Mouse (Mus musculus) hindbrain, embryonic 13.5 days (tissue): ENCODE results near the gene Helz. TPM values are rescaled to one million over a fixed set of nuclear protein-coding genes. Genes with fewer than 3 reads are reported as not detected.
"Not testable (repeated sequence)": the region's sequence is repeated elsewhere in the genome, so short reads cannot be mapped to it uniquely, and the experiment has no call there.

Experiments
- ATAC-seq: fragments of 200-750 bp; cut with Nextera tagmentation; 2 replicates; pipeline ENCODE4 v1.8.0; 2017; ENCODE audit warnings: moderate TSS enrichment; ENCODE audit not compliant: low FRiP score
- H3K27ac ChIP-seq: fragments of 300-500 bp; sonication (generic); 2 replicates; pipeline ENCODE4 v1.5.1; 2015; ENCODE audit warnings: inconsistent platforms, mild to moderate bottlenecking, moderate library complexity
- H3K27me3 ChIP-seq: fragments of 300-500 bp; sonication (generic); 2 replicates; pipeline ENCODE4 v1.6.1; 2015; ENCODE audit warnings: mild to moderate bottlenecking, inconsistent platforms
- H3K36me3 ChIP-seq: fragments of 300-500 bp; sonication (generic); 2 replicates; pipeline ENCODE4 v1.6.1; 2015; ENCODE audit warnings: mild to moderate bottlenecking, inconsistent platforms
- H3K4me1 ChIP-seq: fragments of 300-500 bp; sonication (generic); replicated peaks from 2 replicates; pipeline ENCODE4 v1.6.1; 2015; ENCODE audit warnings: inconsistent platforms
- H3K4me2 ChIP-seq: fragments of 300-500 bp; sonication (generic); 2 replicates; pipeline ENCODE4 v1.6.1; 2015; ENCODE audit warnings: inconsistent platforms, mild to moderate bottlenecking, moderate library complexity
- H3K4me3 ChIP-seq: fragments of 300-500 bp; sonication (generic); 2 replicates; pipeline ENCODE4 v1.5.1; 2015; ENCODE audit warnings: mild to moderate bottlenecking, inconsistent platforms
- H3K9ac ChIP-seq: fragments of 300-500 bp; sonication (generic); 2 replicates; pipeline ENCODE4 v1.6.1; 2015; ENCODE audit warnings: mild to moderate bottlenecking, inconsistent platforms
- H3K9me3 ChIP-seq: fragments of 300-500 bp; sonication (generic); 2 replicates; pipeline ENCODE4 v1.6.1; 2016; ENCODE audit warnings: inconsistent platforms
- WGBS: fragments of 180-500 bp; shearing (Covaris S2); methylation state at CpG from one replicate; pipeline ENCODE4 v1.1.7; 2015; 5-methylcytosine and 5-hydroxymethylcytosine counted together
- polyA plus RNA-seq: library from polyadenylated mRNA; unstranded; fragments of >200 nt; fragmentation: Nextera tagmentation; extraction: Ambion mirVana; gene quantifications from 2 replicates; pipeline ENCODE4 v1.2.1, GENCODE M21; 2015

Helz gene
- polyA plus RNA-seq, 1 experiment from 2014 or later, result 17.7 TPM

DNA sequence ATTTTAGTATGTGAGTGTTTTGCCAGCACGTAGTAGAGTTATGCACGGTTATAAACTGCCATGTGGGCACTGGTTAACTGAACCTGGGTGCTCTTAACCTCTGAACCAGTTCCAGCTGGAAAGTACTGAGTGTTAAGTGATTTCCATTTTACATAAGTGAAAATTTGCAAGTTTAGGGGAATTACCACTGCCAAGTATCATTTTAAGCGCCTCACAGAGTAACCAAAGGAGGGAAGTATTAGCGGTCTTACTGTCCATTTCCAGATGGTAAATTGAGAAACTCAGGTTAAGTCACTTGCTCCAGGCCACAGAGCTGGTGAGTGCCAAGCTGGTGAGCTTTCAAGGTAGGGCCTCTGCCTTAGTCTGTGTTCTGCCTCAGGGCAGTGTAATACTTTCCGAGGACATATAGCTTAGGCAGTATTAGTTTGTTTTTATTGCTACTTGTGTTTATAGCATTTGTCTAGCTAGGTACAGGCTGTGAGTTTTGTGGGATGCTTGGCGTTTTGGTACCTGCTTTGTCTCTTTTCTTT, 20.8 kb downstream of the Helz start:
- peaks cover 13% of the 10 kb centered on the region; the same call in 1 of the 2 replicates for H3K36me3 ChIP-seq
- no peak overlapping the region for H3K4me2 ChIP-seq
- no peaks in the 10 kb centered on the region for H3K27me3 ChIP-seq
- H3K4me3 ChIP-seq, result no peak overlapping the region
- 97% methylated on average over 6 of the region's 6 CpGs for WGBS
- ATAC-seq, result no peak
- peaks cover 8% of the 10 kb centered on the region for H3K4me1 ChIP-seq
- no peak overlapping the region for H3K9ac ChIP-seq
- H3K27ac ChIP-seq, result no peak overlapping the region
- no peaks in the 10 kb centered on the region for H3K9me3 ChIP-seq

DNA sequence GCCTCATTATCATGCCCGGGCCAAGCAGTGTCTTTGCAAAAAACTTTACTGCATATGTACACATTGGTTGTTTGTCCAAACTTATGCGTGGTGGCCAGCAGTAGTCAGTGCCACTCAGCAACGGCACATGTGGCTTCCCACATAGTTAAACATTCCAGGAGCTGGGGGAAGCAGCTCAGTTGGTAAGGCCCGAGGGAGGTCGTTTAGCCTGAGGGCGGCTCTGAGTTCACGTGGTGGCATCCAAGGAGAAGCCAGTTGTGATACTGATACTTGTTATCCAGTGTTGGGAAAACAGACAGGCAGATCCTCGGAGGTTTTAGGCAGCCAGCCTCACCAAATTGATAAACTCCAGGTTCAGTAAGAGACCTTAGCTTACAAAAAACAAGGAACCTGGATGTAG, 23.2 kb downstream of the Helz start:
- H3K4me3 ChIP-seq, H3K9me3 ChIP-seq, H3K9ac ChIP-seq, H3K4me2 ChIP-seq, H3K27ac ChIP-seq, H3K27me3 ChIP-seq, ATAC-seq: not testable (repeated sequence)
- WGBS, result 80% methylated on average over 8 of the region's 8 CpGs
- Histone ChIP-seq H3K4me1 (peaks cover 13% of the 10 kb centered on the region), H3K36me3 (peaks cover 22% of the 10 kb centered on the region)

DNA sequence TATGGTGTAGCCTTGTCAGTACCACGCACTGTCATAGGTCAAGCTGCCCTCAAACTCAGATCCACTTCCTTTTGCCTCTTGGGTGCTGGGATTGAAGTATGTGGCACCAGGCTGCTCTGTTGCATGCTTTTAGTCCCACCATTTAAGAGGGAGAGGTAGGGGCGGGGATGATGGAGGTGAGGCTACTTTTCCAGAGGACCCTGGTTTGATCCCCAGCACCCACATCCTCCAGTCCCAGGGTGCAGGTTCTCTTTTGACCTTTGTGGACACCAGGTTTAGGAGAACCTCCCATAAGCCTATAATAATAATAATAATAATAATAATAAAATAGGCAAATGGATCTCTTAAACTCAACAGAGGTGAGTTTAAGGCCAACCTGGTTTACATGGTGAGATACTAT, 23.6 kb downstream of the Helz start:
- Histone ChIP-seq H3K9ac (no peak overlapping the region), H3K4me1 (peaks cover 13% of the 10 kb centered on the region), H3K9me3 (no peaks in the 10 kb centered on the region), H3K27me3 (no peaks in the 10 kb centered on the region), H3K4me2 (no peak overlapping the region), H3K27ac (no peak overlapping the region), H3K36me3 (peaks cover 22% of the 10 kb centered on the region), H3K4me3 (no peak overlapping the region)
- no peak for ATAC-seq
- WGBS, result 98% methylated on average over 2 of the region's 2 CpGs

DNA sequence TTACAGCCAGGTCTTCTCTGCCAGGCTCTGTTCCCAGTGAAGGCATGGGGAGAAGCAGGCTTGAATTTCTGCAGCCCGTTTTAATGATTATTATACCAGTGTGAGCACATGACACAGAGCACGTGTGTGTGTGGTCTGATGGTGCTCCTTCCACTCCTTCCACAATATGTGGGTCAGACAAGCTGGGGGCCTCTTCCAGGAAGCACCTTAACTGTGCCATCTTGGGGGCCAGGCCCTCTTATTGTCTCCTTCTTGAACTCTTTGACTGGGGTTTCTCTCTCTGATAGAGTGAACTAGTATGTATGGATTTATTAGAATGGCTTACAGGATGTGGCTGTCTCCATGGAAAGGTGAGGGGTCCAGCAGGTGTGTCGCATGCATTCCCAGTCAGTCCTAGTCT, 24.8 kb downstream of the Helz start:
- no peaks in the 10 kb centered on the region for H3K27me3 ChIP-seq
- H3K4me2 ChIP-seq, result no peak overlapping the region

DNA sequence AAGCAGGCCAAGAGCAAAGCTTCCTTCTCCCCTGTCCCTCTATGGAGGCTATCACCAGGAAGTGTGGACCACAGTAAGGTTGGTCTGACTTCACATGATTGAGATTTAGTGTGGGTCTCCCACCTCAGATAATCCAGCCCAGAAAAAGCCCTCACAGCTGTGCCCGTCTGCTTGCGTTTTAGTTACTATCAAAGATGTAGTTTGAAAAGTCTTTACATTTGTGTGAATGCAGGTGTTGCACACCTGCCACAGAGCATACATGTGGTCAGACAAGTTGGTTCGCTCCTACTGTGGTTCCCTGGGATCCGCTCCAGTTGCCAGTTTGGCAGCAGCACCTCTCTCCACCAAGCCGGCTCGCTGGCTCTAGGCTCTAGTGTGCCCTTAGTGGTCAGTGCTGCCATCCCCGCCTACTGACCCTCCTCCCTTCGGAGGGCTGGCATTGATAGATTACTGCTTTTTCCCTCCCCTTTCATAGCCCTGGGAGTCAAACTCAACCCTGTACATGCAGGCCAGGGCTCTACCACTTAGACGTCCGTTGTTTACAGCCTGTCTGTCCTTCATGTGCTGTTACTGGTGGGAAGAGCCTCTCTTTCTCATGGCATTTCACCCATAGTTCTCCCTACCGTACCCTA, 25.4 kb downstream of the Helz start:
- no peak for ATAC-seq
- Histone ChIP-seq H3K27me3 (no peaks in the 10 kb centered on the region), H3K9me3 (no peaks in the 10 kb centered on the region)

More for the DNA sequence above, 24.8 kb downstream of the Helz start:
- 91% methylated on average over 3 of the region's 3 CpGs for WGBS
- Histone ChIP-seq H3K9ac (no peak overlapping the region), H3K27ac (no peak overlapping the region), H3K4me3 (no peak overlapping the region), H3K4me1 (peaks cover 13% of the 10 kb centered on the region), H3K9me3 (no peaks in the 10 kb centered on the region), H3K36me3 (peaks cover 33% of the 10 kb centered on the region)
- ATAC-seq, result no peak

DNA sequence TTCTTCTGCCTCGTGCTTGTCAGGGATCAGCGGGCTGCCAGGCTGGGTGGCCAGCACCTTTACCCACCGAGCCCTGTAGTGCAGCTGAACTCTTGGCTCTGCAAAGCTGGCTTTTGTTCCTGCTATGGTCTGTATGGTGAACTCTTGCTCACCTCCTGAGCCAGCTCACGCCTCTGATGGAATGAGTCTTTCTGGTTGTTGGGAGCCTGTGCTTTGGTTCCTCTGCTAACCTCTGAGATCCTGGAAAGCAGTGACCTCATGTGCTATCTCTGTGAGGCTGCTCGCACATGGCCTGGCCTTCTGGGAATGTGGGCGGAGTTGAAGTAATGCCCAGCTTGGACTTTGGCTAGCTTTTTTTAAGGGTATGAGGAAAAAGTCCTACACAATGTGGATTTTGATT, 26.1 kb downstream of the Helz start:
- ATAC-seq, result no peak
- no peak overlapping the region for H3K27ac ChIP-seq
- H3K4me3 ChIP-seq, result no peak overlapping the region
- no peaks in the 10 kb centered on the region for H3K27me3 ChIP-seq
- WGBS, result 69% methylated on average over 6 of the region's 6 CpGs
- H3K9me3 ChIP-seq, result no peaks in the 10 kb centered on the region
- no peak overlapping the region for H3K9ac ChIP-seq
- peaks cover 43% of the 10 kb centered on the region for H3K36me3 ChIP-seq
- peaks cover 13% of the 10 kb centered on the region for H3K4me1 ChIP-seq
- no peak overlapping the region for H3K4me2 ChIP-seq

More for the DNA sequence above, 25.4 kb downstream of the Helz start:
- 57% methylated on average over 11 of the region's 11 CpGs for WGBS
- no peak overlapping the region for H3K9ac ChIP-seq
- no peak overlapping the region for H3K4me2 ChIP-seq
- H3K36me3 ChIP-seq, result peaks cover 38% of the 10 kb centered on the region
- no peak overlapping the region; the same call in 1 of the 2 replicates for H3K27ac ChIP-seq
- H3K4me1 ChIP-seq, result peaks cover 13% of the 10 kb centered on the region
- no peak overlapping the region for H3K4me3 ChIP-seq

DNA sequence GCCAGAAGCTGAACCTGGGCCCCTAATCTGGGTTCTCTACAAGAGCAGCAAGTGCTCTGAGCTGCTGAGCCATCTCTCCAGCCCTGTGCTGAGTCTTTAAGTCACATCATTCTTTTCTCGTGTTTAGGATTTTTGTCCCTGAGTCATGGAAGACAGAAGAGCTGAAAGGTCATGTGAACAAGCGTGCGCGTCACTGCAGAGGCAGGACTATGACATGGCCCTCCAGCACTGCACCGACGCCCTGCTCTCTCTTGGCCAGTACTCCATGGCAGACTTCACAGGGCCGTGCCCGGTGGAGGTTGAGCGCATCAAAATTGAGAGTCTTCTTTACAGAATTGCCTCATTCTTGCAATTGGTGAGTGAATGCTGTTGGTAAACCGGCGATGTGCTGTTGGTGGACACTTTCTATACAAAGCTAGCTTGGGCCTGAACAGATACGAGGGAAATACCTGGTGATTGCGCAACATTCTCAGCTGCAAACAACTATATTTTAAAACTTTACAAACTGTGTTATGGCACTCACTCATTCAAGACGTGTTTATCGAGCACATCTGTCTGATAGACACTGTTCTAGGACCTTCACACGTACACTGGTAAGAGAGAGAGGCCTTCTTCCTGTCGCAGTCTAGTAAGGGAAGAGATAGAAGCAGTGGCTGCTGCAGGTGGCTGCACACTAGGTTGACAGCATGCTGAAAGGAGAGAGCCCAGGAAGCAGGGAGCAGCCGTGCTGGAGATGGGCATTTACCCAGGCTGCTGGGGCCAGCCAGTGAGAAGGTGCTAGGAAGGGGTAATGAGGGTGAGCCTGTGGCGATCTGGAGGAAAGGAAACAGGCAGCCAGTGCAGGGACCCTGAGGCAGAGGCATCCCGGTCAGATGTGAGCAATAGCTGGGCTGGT, 27.3 kb downstream of the Helz start:
- H3K4me1 ChIP-seq, result peaks cover 13% of the 10 kb centered on the region
- H3K27ac ChIP-seq, result no peak overlapping the region
- no peaks in the 10 kb centered on the region for H3K9me3 ChIP-seq
- no peak for ATAC-seq
- H3K4me2 ChIP-seq, result no peak overlapping the region
- WGBS, result 96% methylated on average over 20 of the region's 20 CpGs
- H3K27me3 ChIP-seq, result no peaks in the 10 kb centered on the region
- no peak overlapping the region for H3K4me3 ChIP-seq
- H3K9ac ChIP-seq, result no peak overlapping the region
- H3K36me3 ChIP-seq, result peaks cover 54% of the 10 kb centered on the region

DNA sequence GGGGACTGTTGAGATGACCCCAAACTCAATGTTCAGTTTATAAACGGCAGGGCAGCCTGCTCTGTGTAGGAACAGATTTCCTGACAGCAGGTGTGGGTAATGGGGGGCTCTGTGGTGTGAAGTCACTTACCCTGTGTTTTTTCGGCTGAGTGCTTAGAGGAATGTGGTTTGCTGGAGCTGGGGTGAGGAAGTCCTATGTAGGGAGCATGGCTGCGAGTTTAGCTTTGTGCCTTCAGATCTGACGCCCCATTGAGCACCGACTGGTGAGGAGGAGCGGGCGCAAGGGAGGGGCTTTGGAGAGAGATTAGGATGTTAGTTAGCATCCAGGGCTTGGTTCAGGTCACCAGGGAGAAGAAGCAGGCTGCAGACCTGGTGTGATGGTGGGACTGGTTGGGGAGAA, 28.5 kb downstream of the Helz start:
- H3K36me3 ChIP-seq, result peaks cover 65% of the 10 kb centered on the region

DNA sequence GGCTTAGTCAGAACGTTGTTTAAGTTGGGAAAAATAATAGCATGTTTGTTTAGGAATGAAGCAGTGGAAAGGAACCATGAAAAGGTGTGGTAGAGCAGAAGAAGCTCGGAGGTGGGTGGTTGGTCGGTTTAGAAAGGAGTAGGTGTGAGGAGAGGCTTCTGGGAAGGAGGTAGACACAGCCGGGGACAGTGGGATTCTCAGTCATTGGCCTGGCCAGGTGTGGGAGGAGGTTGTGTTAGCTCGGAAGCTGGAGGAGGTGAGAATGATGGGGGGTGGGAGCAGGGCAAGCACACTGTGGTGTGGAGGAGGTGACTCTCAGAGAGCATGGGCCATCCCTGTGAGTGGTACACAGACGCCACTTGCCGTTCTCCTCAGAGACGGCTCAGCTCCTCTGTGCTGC, 29.7 kb downstream of the Helz start:
- Histone ChIP-seq H3K4me1 (peaks cover 13% of the 10 kb centered on the region), H3K27me3 (no peaks in the 10 kb centered on the region), H3K9me3 (no peaks in the 10 kb centered on the region), H3K4me3 (no peak overlapping the region), H3K27ac (no peak overlapping the region; the same call in 1 of the 2 replicates), H3K4me2 (no peak overlapping the region), H3K36me3 (peaks cover 65% of the 10 kb centered on the region), H3K9ac (no peak overlapping the region)
- WGBS, result 83% methylated on average over 8 of the region's 8 CpGs
- no peak for ATAC-seq

More for the DNA sequence above, 28.5 kb downstream of the Helz start:
- no peak overlapping the region for H3K27ac ChIP-seq
- ATAC-seq, result no peak
- no peak overlapping the region for H3K9ac ChIP-seq
- 88% methylated on average over 7 of the region's 7 CpGs for WGBS
- no peaks in the 10 kb centered on the region for H3K9me3 ChIP-seq
- no peaks in the 10 kb centered on the region for H3K27me3 ChIP-seq
- H3K4me1 ChIP-seq, result peaks cover 13% of the 10 kb centered on the region
- H3K4me2 ChIP-seq, result no peak overlapping the region
- no peak overlapping the region for H3K4me3 ChIP-seq

DNA sequence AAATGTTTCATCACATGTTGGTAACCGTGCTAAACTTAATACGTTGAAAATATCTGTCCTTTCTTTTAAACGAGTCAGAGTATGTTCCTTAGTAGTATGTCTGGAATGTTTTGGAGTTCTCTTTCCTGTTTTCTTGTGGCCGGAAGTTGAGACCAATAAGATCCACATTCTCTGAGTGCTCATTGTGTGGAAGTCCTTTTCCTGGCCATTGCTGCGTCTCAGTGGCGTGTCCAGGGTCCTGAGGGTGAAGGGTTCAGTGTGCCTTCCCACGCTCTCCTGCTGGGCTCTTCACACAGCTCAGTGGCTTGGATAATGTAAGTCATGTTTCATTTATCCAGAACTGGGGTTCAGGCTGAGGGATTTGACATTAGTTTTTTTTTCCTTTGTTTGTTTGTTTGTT, 30.5 kb downstream of the Helz start:
- peaks cover 7% of the 10 kb centered on the region for H3K4me1 ChIP-seq
- H3K9ac ChIP-seq, result no peak overlapping the region
- peaks cover 62% of the 10 kb centered on the region for H3K36me3 ChIP-seq
- no peaks in the 10 kb centered on the region for H3K9me3 ChIP-seq
- H3K4me3 ChIP-seq, result no peak overlapping the region
- 62% methylated on average over 7 of the region's 7 CpGs for WGBS
- H3K27me3 ChIP-seq, result no peaks in the 10 kb centered on the region
- no peak overlapping the region for H3K4me2 ChIP-seq
- no peak for ATAC-seq
- no peak overlapping the region for H3K27ac ChIP-seq

DNA sequence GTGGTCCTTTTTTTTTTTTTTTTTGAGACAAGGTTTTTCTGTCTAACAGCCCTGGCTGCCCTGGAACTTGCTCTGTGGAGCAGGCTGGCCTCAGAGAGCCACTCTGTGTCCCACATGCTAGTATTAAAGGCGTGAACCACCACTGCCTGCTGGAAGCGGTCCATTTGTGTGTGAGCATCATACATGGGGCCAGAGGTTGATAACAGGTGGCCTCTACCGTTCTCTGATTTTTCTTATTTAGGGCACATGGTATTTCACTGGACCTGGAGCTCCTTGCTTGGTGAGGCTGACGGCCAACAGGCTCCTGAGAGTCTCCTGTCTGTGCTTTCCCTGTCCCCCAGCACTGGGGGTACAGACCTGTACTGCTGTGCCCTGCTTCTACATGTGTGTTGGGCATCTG, 33.1 kb downstream of the Helz start:
- 97% methylated on average over 4 of the region's 4 CpGs for WGBS
- Histone ChIP-seq H3K9ac (no peak overlapping the region), H3K27me3 (no peaks in the 10 kb centered on the region), H3K4me3 (no peak overlapping the region), H3K27ac (no peak overlapping the region), H3K4me2 (no peak overlapping the region), H3K36me3 (peaks cover 48% of the 10 kb centered on the region), H3K9me3 (no peaks in the 10 kb centered on the region), H3K4me1 (peaks cover 8% of the 10 kb centered on the region)
- no peak for ATAC-seq

DNA sequence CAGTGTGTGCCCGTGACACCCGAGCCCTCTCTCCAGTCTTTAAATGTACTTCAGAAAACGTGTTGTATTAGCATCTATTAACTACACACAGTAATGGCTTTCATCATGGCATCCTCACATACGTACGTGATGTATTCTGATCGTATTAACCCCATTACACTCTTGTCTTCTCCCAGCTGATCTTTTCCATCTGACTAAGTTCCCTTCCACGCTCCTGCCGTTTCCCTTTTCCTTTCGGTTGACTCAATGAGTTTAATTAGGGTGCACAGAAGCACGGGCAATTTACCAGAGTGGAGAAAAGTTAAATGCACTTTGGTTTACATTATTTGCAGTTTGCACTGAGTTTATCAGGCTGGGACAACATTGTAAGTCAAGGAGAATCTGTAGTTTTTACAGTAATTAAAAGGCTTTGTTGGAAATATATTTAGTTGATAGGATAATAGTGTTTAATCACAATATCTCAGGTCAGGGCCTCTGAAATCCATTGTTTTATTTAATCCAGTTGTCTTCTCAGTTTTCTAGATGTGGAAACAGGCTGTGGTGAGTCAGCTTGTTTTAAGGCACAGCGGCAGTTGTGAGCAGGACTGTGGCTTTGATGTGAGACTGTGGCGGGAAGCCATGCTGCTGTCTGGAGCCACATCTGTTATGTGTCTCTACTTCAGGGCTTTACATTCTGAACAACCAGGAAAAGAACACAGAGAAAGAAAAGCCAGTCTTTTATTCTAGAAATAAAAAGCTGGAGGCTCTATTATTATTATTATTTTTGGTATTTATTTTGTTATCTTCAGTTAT, 37.1 kb downstream of the Helz start:
- Histone ChIP-seq H3K4me1 (peaks cover 8% of the 10 kb centered on the region), H3K36me3 (peaks cover 22% of the 10 kb centered on the region), H3K9ac (no peak overlapping the region), H3K4me2 (no peak overlapping the region), H3K4me3 (no peak overlapping the region), H3K27me3 (no peaks in the 10 kb centered on the region), H3K9me3 (no peaks in the 10 kb centered on the region), H3K27ac (no peak overlapping the region; the same call in 1 of the 2 replicates)
- no peak for ATAC-seq
- WGBS, result 62% methylated on average over 12 of the region's 12 CpGs
